Mouse (Mus musculus) lung, adult 18-20 months (tissue): ENCODE data around the gene Rictor.
A peak's percentile ranks its signal among the peaks of the same experiment; 100 is the strongest.
"Not testable (repeated sequence)": the region's sequence is repeated elsewhere in the genome, so short reads cannot be mapped to it uniquely, and the experiment has no call there.

Experiments
- DNase-seq, 2 experiments: peaks; one replicate each; pipeline ENCODE4 v3.0.0; 2022; ENCODE audit warnings: mixed read lengths in 2 of 2

Rictor gene

DNA sequence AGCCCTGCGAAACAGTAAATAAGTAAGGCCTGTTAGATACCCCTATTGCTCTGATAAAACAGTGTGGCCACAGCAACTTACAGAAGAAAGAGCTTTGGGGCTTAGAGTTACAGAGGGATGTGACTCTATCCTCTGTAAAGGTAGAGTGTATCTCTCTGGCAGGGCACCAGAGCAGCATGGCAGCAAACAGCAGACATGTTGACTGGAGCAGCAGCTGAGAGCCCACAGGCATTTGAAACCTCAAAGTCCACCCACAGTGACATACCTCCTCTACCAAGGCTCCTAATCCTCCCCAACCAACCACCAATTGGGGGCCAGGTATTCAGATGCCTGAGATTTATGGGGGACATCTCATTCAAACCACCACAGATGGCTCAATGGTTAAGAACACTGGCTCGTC, 31.0 kb downstream of the Rictor start:
- no peak for DNase-seq

DNA sequence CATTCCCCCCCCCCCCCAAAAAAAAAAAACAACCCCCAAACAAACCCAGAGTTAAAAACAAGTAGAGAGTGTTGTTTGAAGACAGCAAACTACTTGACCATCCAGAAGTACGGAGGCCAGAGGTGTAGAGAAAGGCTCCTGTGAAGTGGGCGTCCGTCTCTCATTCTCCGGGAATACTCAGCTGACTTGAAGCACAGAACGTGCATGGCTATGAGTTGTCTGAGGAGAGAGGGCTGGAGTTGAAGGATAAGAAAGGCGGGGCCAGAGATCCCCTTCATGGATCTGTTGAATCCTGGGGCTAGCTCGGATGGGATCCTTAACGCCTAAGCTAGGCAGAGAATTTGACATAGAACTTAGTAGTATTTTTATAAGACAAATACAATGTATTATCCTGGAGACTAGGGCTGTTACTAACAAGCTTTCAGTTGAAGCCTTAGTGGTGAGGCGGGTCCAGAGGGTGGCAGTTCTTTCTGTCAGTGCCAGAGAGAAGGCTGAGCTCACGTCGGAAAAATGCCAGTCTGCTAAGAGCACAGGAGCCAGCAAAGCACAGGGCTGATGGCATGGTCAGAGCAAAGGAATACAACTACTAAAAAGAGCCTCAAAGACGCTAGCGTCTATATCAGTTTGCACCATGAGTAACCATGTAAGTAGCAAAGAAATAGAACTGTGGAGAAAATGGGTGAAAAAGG, 34.3 kb downstream of the Rictor start:
- DNase-seq: peak; percentile 22 to 29

DNA sequence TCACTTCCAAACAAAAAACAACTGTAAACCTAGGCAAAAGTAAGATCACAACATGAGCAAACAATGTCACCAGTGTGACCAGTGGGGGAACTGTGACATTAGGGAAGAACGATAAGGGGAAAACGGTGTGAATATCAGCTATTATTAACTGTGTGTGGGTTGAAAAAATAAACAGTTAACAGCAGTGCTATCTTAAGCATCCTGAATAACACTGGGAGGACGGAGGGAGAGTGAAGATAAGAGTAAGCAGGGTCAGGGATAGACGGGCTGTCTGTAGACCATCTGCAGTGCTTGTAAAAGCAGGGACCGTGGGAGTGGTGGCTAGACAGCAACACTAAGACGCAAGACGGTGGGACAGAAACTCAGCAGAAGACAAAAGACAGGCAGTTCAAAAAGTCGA, 35.5 kb downstream of the Rictor start:
- no peak for DNase-seq

DNA sequence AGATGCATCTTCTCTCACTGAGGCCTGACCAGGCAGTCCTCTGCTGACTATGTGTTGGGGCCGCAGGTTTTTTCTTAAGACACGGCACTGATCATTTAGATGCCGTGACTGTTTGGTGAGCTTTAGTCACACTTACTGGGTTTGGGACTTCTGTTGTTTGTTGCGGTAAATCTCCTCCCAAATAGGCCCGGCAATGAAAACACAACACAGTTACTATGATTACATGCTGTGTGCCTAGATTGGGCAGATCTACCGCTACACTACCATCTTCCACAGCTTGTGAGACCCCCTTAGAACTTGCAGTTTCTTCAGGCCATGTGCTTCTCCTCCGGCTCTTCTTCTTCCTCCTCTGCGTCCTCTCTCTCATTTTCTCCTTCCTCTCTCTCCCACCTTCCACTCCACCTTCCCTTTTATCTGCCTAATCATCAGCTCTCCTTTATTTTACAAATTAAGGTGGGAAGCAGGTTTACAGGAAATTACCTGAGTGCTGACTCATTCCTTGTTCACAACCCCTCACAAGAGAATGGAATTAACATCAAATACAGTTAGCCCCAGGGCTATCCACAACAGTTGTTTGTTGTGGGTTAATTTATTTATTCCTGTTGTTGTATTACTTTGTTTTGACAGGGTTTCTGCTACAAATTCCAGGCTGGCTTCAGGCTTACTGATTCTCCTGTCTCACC, 38.3 kb downstream of the Rictor start:
- not testable (repeated sequence) for DNase-seq

DNA sequence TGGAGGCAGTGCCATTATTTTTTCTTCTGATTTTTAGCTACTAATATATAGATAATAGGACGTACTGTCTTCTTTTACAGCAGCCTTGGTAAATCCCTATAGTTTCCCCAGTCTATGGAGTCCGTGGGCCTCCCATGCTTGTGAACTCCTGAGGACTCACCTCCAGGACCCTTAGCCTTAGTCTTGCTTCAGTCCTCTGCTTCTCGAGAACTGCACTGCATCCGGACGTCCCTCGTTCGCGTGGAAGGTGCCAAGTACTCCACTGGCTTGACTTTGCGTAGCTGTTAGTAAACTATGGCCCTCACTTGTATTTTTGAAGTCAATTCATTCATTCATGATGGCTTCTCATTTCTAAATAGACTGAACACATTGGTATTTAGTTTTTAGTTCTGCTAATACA, 38.8 kb downstream of the Rictor start:
- DNase-seq: no peak

DNA sequence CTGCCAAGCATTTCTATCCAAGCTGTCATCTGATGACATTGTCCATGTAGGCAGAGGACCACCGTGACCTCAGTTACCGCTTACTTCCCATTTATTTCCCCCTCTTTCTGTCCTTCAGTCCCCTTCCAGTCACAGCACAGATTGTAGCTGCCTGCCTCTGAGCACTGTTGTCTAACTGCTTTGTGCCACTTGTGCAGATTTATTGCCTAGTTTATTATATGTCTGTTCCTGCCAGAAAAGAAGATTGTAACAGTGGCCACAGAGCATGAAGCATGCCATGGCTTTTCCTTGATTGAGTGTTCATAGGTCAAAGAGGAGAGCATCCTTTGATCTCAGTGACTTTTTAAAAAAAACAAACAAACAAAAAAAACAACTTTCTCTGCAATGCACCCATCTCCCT, 46.2 kb downstream of the Rictor start:
- DNase-seq: no peak

DNA sequence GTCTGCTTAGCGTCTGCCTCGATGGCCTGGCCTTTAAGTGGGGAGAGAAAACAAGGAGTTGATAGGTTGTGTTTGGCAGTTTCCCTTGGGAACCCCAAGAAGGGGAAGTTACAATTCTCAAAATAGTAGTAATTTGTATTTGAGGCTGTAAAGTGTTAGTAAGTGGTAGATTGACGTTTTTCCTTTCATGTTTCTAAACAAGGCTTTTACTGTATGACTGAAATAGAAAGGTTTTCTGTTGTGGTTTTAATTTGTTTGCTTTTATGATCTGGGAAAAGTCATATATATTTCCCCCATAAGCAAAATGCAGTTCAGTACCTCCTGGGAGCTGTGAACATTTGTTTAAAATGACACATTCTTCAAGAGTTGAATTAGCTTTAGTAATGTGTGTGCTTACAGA, 64.1 kb downstream of the Rictor start:
- no peak for DNase-seq

DNA sequence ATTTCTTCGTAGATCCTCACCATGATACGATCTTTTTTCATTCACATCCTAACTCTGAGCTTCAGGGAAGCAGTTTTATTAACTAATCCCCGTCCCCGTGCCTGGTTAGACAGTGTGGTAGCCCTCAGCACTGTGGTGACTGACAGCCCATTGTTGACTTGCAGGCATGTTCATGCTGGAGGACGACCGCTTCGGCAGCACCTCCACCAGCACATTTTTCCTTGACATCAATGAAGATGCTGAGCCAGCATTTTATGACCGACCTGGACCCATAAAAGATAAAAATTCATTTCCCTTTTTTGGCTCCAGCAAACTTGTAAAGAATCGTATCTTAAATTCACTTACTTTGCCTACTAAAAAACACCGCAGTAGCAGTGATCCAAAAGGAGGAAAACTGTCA, 78.0 kb downstream of the Rictor start:
- no peak for DNase-seq

DNA sequence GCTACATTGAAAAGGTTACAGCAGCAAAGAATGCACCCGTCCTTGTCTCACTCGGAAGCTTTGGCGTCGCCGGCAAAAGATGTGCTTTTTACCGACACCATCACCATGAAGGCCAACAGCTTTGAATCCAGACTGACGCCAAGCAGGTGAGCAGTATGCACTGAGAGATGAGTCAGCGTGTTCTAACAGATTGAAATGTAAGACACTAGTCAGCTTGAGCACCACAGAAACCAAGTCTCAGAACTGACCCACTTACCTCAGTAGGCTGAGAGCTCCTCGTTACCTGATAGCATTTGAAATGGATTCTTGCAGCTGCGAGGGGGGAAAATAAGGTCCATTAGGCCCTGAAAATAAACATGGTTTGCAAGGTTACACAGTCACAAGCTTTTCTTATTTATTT, 79.1 kb downstream of the Rictor start:
- DNase-seq: no peak

DNA sequence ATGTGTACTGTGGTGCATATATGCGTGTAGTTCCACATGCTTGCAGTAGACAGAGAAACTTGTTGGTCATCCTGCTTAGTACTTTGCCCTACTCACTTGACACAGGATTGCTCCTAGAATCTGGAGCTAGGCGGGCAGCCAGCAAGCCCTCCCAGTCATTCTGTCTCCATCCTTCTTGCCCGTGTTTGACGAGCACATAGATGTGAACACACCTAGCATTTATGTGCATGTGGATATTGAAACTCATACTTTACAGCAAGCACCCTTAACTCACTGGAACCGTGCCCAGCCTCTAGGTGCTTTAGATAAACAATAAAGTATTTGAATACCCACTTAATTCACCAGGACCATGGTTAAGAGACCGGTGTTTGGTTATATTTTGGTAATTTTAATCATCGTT, 81.8 kb downstream of the Rictor start:
- peak; percentile 35 to 41 for DNase-seq

DNA sequence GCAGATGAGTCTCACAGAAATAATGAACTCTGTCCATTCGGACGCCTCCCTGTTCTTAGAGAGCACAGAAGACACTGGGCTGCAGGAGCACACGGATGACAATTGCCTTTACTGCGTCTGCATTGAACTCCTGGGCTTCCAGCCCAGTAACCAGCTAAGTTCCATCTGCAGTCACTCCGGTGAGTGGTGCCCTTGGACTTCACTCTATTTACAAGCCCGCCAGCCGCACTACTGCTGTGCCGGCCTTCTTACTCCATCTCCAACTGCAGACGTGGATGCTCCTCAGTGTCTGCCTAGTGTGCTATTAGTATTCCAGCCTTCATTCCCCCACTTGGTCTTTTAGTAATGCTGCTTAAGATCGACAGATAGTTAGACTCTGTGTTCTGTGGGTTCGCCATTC, 83.5 kb downstream of the Rictor start:
- DNase-seq: peak in 1 of 2 experiments; percentile 6

DNA sequence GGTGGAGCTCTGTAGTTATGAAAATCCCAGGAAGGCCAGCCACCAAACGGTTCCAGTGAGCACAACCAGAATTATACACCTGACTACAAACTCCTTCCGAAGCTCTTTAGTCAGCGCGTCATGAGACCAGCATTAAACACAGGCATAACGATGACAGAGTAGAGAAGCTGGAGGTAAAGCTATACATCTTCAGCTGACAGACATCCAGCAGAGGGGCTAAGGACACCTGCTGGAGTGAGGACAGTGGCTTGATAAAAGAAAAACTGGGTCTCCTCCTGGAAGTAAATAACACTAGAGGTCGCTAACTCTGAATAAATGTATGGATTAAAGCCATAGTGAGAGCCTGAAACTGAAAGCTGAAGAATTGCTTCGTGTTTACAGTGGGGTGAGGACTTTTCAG, 84.7 kb downstream of the Rictor start:
- DNase-seq: no peak

DNA sequence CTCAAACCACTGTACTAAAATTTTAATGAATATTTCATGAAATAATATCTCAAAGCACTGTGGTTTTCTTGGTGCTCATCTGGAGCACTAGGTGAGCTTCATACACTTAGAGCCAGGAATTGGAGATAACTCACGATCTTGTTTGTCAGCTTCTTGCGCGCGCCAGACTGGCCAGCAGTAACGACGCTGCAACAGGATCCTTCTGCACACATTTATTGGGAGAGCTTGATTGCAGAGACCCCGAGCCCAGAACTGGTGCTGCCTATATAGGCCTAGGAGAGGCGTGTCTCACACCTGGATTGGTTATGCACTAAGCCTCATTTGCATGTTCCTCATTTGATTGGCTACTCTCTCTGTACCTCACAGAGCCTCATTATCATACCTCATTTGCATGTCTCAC, 93.0 kb downstream of the Rictor start:
- DNase-seq: not testable (repeated sequence)

DNA sequence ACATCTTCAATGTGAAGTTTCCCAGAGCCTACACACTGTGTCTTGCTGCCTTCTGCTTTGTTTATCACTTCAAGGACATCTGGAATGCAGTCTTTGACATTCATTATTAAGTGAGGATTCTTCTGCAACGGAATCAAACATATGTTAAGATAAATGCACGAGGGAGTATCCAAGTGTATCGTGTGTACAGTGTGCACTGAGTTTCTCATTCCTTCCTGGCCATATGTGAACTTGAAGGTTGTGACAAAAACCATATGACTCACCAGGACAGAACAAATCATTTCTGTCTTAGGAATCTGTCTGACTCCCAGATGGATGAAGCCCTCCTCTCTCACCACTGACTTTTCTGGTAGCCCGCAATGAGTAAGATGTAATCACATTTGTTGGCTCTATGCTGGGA, 107.6 kb downstream of the Rictor start:
- DNase-seq: no peak

DNA sequence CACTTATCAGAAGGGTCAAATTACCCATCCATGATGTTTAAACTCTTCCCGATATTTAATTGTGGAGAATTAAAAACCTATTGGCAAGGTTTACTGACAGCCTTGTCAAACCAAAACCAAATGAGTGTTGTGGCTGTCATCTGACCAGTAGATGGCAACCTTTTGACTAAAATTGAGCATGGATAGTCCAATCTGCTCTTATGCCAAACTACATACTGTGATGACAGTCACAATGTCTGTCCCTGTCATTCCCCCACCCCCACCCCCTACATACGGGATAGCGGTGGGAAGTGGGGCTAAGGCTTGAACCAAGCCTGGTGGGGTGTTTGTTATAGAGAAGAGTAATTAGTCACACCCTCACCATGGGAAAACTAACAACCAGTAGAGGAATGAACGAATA, 132.0 kb downstream of the Rictor start:
- DNase-seq: peak in 1 of 2 experiments; percentile 17

DNA sequence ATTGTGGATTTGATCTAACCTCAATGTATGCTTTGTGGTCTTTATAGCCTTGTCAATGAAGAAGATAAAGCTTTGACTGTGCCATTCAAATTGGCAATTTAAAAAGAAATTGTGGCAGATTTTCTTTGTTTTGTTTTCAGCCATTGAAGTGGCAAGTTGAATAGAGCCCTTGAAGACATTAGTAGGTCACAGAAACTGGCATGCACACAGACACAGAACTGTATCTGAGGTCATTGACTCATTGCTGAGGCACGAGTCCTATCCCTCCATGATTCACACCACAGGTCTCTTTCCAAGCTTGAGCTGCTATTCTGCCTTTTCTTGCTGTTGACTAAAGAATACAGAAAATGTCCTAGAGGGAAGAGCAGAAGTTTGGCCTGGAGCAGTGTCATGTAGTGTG, 141.7 kb downstream of the Rictor start:
- no peak for DNase-seq
